Mouse (Mus musculus) midbrain, embryonic 10.5 days (tissue): ENCODE data around the gene Prmt1. TPM values are rescaled to one million over a fixed set of nuclear protein-coding genes. Genes with fewer than 3 reads are reported as not detected.

Experiments used
- DNase-seq: peaks from one replicate; pipeline ENCODE4 v3.0.0-alpha.2; 2017; ENCODE audit warnings: low spot score
- H3K27ac ChIP-seq: fragments of 300-500 bp; sonication (generic); replicated peaks from 2 replicates; pipeline ENCODE4 v1.5.1; 2016; ENCODE audit warnings: mild to moderate bottlenecking
- H3K27me3 ChIP-seq: fragments of 300-500 bp; sonication (generic); 2 replicates; pipeline ENCODE4 v1.6.1; 2016; ENCODE audit warnings: low read depth, mild to moderate bottlenecking; ENCODE audit not compliant: poor library complexity, severe bottlenecking
- H3K36me3 ChIP-seq: fragments of 300-500 bp; sonication (generic); 2 replicates; pipeline ENCODE4 v1.6.1; 2016; ENCODE audit warnings: mild to moderate bottlenecking, moderate library complexity
- H3K4me1 ChIP-seq: fragments of 300-500 bp; sonication (generic); 2 replicates; pipeline ENCODE4 v1.6.1; 2016
- H3K4me3 ChIP-seq: fragments of 300-500 bp; sonication (generic); 2 replicates; pipeline ENCODE4 v1.5.1; 2016; ENCODE audit warnings: mild to moderate bottlenecking, moderate library complexity
- H3K9me3 ChIP-seq: fragments of 300-500 bp; sonication (generic); replicated peaks from 2 replicates; pipeline ENCODE4 v1.6.1; 2016; ENCODE audit warnings: mild to moderate bottlenecking
- WGBS: fragments of 180-500 bp; shearing (Covaris S2); methylation state at CpG from one replicate; pipeline ENCODE4 v1.1.7; 2016; 5-methylcytosine and 5-hydroxymethylcytosine counted together
- microRNA-seq: library from miRNA; unstranded; fragments of <30 nt; microRNA quantifications from one replicate; pipeline ENCODE4, GENCODE M21; 2017
- polyA plus RNA-seq: library from polyadenylated mRNA; unstranded; fragments of >200 nt; fragmentation: Nextera tagmentation; extraction: Ambion mirVana; gene quantifications from 2 replicates; pipeline ENCODE4 v1.2.1, GENCODE M21; 2016

Gene Prmt1
- polyA plus RNA-seq, 1 experiment from 2014 or later, result 945 TPM

DNA sequence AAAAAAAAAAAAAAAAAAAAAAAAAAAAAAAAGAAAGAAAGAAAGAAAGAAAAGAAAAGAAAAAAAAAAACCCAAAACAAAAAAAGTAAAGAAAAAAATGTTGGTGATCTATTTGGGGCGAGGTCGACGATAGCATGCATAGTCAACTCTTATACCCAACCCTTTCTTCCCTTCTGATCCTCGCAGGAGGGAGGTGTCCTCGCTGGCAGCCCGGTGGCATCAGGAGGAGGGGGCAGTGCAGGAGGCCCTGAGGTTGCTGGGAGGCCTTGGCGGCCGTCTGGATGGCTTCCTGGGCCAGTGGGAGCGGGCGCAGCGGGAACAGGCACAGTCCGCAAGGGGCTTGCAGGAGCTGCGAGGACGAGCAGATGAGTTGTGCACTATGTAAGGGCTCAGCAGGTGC, 32.8 kb downstream of the Prmt1 start:
- H3K27ac ChIP-seq, result no peak overlapping the region
- H3K4me1 ChIP-seq, result peaks cover 29% of the 10 kb centered on the region
- no peak for DNase-seq
- 0 out of 2 replicates have a peak overlapping the region, but pooled peaks have one; percentile 11 for H3K4me3 ChIP-seq
- WGBS, result 61% methylated on average over 14 of the region's 14 CpGs
- H3K27me3 ChIP-seq, result peaks cover 42% of the 10 kb centered on the region
- no peaks in the 10 kb centered on the region for H3K9me3 ChIP-seq
- H3K36me3 ChIP-seq, result peaks cover 2% of the 10 kb centered on the region; the same call in 1 of the 2 replicates

DNA sequence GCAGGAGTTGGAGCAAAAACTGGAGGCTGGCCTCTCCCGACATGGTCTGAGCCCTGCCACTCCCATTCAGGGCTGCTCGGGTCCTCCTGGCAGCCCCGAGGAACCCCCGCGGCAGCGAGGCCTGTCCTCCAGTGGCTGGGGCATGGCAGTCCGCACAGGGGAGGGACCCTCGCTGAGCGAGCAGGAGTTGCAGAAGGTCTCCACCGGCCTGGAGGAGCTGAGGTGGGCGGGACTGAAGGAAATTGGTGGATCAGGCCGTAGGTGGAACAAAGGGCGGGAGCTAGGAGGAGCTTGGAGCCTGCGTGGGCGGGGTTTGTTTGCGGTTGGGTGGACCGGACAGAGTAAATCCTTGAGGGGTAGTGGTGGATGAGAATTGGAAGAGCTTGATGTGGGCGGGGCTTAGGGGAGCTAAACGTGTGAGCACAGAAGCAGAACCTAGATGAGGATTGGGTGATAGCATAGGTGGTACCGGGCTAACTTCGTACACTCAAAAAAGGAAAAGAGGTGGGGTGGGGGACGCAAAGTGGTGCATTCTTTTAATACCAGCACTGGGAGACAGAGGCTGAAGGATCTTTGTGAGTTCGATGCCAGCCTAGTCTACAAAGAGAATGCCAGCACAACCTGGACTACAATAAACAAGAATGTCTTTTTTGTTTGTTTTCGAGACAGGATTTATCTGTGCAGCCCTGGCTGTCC, 33.6 kb downstream of the Prmt1 start:
- peaks cover 42% of the 10 kb centered on the region for H3K27me3 ChIP-seq
- peaks cover 29% of the 10 kb centered on the region for H3K4me1 ChIP-seq
- 7% methylated on average over 24 of the region's 24 CpGs for WGBS
- peak overlapping the region; percentile 66 for H3K4me3 ChIP-seq
- no peaks in the 10 kb centered on the region for H3K36me3 ChIP-seq
- H3K9me3 ChIP-seq, result no peaks in the 10 kb centered on the region
- H3K27ac ChIP-seq, result peak overlapping the region; percentile 85
- DNase-seq, result peak; percentile 92

GRCm38 (mm10) chr7:44951960-44952359, 34.4 kb downstream of the Prmt1 start:
- WGBS, result 2% methylated on average over 10 of the region's 10 CpGs
- Histone ChIP-seq H3K27ac (peak overlapping the region; percentile 85), H3K9me3 (no peaks in the 10 kb centered on the region), H3K27me3 (peaks cover 42% of the 10 kb centered on the region), H3K4me3 (peak overlapping the region; percentile 66), H3K4me1 (peaks cover 24% of the 10 kb centered on the region), H3K36me3 (no peaks in the 10 kb centered on the region)
- DNase-seq, result peak; percentile 62

- Histone ChIP-seq H3K9me3 (no peaks in the 10 kb centered on the region), H3K36me3 (no peaks in the 10 kb centered on the region), H3K27me3 (peaks cover 42% of the 10 kb centered on the region), H3K27ac (no peak overlapping the region), H3K4me1 (peaks cover 20% of the 10 kb centered on the region), H3K4me3 (peak overlapping the region; percentile 16; the same call in 1 of the 2 replicates)
- no peak for DNase-seq
- WGBS, result 81% methylated on average over 6 of the region's 6 CpGs
Observed at GRCm38 (mm10) chr7:44949922-44950321, 36.4 kb downstream of the Prmt1 start.

DNA sequence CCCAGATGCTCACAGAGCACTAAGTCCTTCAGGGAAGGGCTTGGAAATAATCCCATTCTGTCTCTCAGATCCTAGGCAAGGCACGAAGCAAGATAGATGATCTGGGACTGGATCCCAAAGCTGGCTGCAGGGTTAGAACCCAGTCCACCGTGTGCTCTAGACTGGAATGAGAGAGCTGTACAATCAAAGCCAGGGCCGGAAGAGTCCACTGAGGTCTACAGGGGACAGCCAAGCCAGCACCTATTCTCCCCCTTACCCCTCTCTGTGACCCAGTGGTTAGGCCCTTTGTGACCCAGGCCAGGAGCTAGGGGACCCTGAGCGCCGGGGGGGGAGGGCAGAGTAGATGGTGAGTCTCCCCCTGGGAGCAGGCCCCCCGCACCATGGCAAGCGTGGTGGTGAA, 43.5 kb downstream of the Prmt1 start, which contains the start of gene Tsks:
Tsks (plus strand) TSS at position 301 of the 400 bp plus-strand sequence.
- whole genome bisulfite sequencing, result 81% methylated on average over 7 of the region's 7 CpGs
- Histone ChIP-seq H3K4me1 (no peaks in the 10 kb centered on the region), H3K9me3 (no peaks in the 10 kb centered on the region), H3K27me3 (no peaks in the 10 kb centered on the region), H3K36me3 (no peaks in the 10 kb centered on the region), H3K27ac (no peak within 1 kb of the TSS), H3K4me3 (no peak within 1 kb of the TSS)
- no peak for DNase-seq

- no peaks in the 10 kb centered on the region for H3K27me3 ChIP-seq
- no peaks in the 10 kb centered on the region for H3K4me1 ChIP-seq
- no peak overlapping the region for H3K4me3 ChIP-seq
- H3K36me3 ChIP-seq, result no peaks in the 10 kb centered on the region
- DNase-seq, result no peak
- no peak overlapping the region for H3K27ac ChIP-seq
- WGBS, result 92% methylated on average over 4 of the region's 4 CpGs
- no peaks in the 10 kb centered on the region; the same call in 1 of the 2 replicates for H3K9me3 ChIP-seq
Observed at GRCm38 (mm10) chr7:44938680-44939079, 47.7 kb downstream of the Prmt1 start.

GRCm38 (mm10) chr7:44929204-44930151, 56.9 kb downstream of the Prmt1 start, which contains the start of gene Ap2a1:
Gene Ap2a1, minus strand, starts transcription at chr7:44929496.
- WGBS, result under 1% methylated on average over 84 of the region's 84 CpGs
- peaks cover 28% of the 10 kb centered on the region for H3K4me1 ChIP-seq
- no peaks in the 10 kb centered on the region for H3K9me3 ChIP-seq
- H3K4me3 ChIP-seq, result peak within 1 kb of the TSS; percentile 74
- H3K36me3 ChIP-seq, result peaks cover 24% of the 10 kb centered on the region
- DNase-seq, result peak; percentile 100
- H3K27ac ChIP-seq, result peak within 1 kb of the TSS; percentile 90
- H3K27me3 ChIP-seq, result no peaks in the 10 kb centered on the region

DNA sequence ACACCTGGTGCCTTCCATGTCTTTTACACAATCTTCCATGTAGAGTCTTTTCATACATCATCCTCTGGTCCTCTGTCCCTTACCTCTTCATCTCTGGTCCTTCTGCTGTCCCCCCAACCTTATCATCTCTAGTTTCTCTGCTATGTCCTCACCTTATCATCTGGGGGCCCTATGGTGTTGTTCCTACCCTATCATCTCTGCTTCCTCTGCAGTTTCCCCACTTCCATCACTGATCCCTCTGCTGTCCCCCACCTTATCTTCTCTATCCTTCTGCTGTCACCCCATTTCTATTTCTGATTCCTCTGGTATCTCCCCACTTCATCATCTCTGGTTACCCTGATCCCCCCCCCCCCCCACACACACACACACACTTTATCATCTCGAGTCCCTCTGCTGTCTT, 57.8 kb downstream of the Prmt1 start:
- H3K27ac ChIP-seq, result peak overlapping the region; percentile 90
- no peak for DNase-seq
- no peaks in the 10 kb centered on the region for H3K9me3 ChIP-seq
- 0% methylated on average over 1 of the region's 1 CpGs for WGBS
- peak overlapping the region; percentile 74 for H3K4me3 ChIP-seq
- peaks cover 33% of the 10 kb centered on the region for H3K36me3 ChIP-seq
- no peaks in the 10 kb centered on the region for H3K27me3 ChIP-seq
- H3K4me1 ChIP-seq, result peaks cover 28% of the 10 kb centered on the region

Small RNA genes within 50 kb of the gene (microRNA-seq; reads per million reads assigned to microRNA genes)
- gene Mir7054, result 1.5 reads per million

Other genes with a start within 250 kb of the Prmt1 start
- gene Vrk3, start 238.2 kb downstream of the Prmt1 start, polyA plus RNA-seq, result 44.7 and 49.5 TPM in 2 replicates
- gene Zfp473, start 235.5 kb downstream of the Prmt1 start, polyA plus RNA-seq, result 3.2 and 3.6 TPM in 2 replicates
- gene Nup62, start 170.5 kb downstream of the Prmt1 start, polyA plus RNA-seq, result 154 and 162 TPM in 2 replicates
- 1.2 and 1.8 TPM in 2 replicates for gene Il4i1, start 170.2 kb downstream of the Prmt1 start, polyA plus RNA-seq
- 4.6 and 4.7 TPM in 2 replicates for gene Atf5, start 169.9 kb downstream of the Prmt1 start, polyA plus RNA-seq
- gene Akt1s1, start 137.6 kb downstream of the Prmt1 start, polyA plus RNA-seq, result 89.5 and 98.1 TPM in 2 replicates
- gene Tbc1d17, start 137.5 kb downstream of the Prmt1 start, polyA plus RNA-seq, result 77.8 and 89.4 TPM in 2 replicates
- 38.1 and 38.4 TPM in 2 replicates for gene Pnkp, start 129.4 kb downstream of the Prmt1 start, polyA plus RNA-seq
- gene Ptov1, start 116.8 kb downstream of the Prmt1 start, polyA plus RNA-seq, result 478 and 516 TPM in 2 replicates
- gene Med25, start 93.9 kb downstream of the Prmt1 start, polyA plus RNA-seq, result 213 and 220 TPM in 2 replicates
- gene Fuz, start 90.5 kb downstream of the Prmt1 start, polyA plus RNA-seq, result 26.9 and 30.6 TPM in 2 replicates
- 74.2 and 77.0 TPM in 2 replicates for gene Ap2a1, start 57.1 kb downstream of the Prmt1 start, polyA plus RNA-seq
- 0.11 and 0.14 TPM in 2 replicates for gene Tsks, start 43.4 kb downstream of the Prmt1 start, polyA plus RNA-seq
- gene Cpt1c, start 11.7 kb downstream of the Prmt1 start, polyA plus RNA-seq, result 22.3 and 26.8 TPM in 2 replicates
- gene Irf3, start 11.1 kb upstream of the Prmt1 start, polyA plus RNA-seq, result 69.5 and 71.2 TPM in 2 replicates
- gene Bcl2l12, start 12.1 kb upstream of the Prmt1 start, polyA plus RNA-seq, result 77.4 and 78.4 TPM in 2 replicates
- 39.6 and 44.8 TPM in 2 replicates for gene Scaf1, start 29.8 kb upstream of the Prmt1 start, polyA plus RNA-seq
- gene Rras, start 31.4 kb upstream of the Prmt1 start, polyA plus RNA-seq, result 22.0 and 23.6 TPM in 2 replicates
- gene Prr12, start 66.3 kb upstream of the Prmt1 start, polyA plus RNA-seq, result 10.8 and 11.3 TPM in 2 replicates
- gene Nosip, start 75.9 kb upstream of the Prmt1 start, polyA plus RNA-seq, result 63.0 and 66.7 TPM in 2 replicates
- gene Prrg2, start 76.1 kb upstream of the Prmt1 start, polyA plus RNA-seq, result 17.0 and 17.3 TPM in 2 replicates
- gene Rcn3, start 105.7 kb upstream of the Prmt1 start, polyA plus RNA-seq, result 122 and 128 TPM in 2 replicates
- 12.0 and 15.3 TPM in 2 replicates for gene Fcgrt, start 117.3 kb upstream of the Prmt1 start, polyA plus RNA-seq
- 1,493 and 1,787 TPM in 2 replicates for gene Rps11, start 137.9 kb upstream of the Prmt1 start, polyA plus RNA-seq
- gene Rpl13a, start 142.2 kb upstream of the Prmt1 start, polyA plus RNA-seq, result 1,083 and 1,243 TPM in 2 replicates
- gene Gm45713, start 149.7 kb upstream of the Prmt1 start, polyA plus RNA-seq, result 0.11 and 0.19 TPM in 2 replicates
- 1.1 and 1.4 TPM in 2 replicates for gene Flt3l, start 149.9 kb upstream of the Prmt1 start, polyA plus RNA-seq
- 108 and 111 TPM in 2 replicates for gene Pih1d1, start 167.7 kb upstream of the Prmt1 start, polyA plus RNA-seq
- 45.7 and 51.2 TPM in 2 replicates for gene Aldh16a1, start 168.0 kb upstream of the Prmt1 start, polyA plus RNA-seq
- gene Slc17a7, start 177.4 kb upstream of the Prmt1 start, polyA plus RNA-seq, result 0.25 and 0.52 TPM in 2 replicates
- not detected in 2 replicates for gene Gfy, start 193.0 kb upstream of the Prmt1 start, polyA plus RNA-seq
- gene Pth2, start 194.4 kb upstream of the Prmt1 start, polyA plus RNA-seq, result not detected in 2 replicates
- gene Ccdc155, start 218.3 kb upstream of the Prmt1 start, polyA plus RNA-seq, result 0.73 and 0.88 TPM in 2 replicates
- 0.72 and 1.4 TPM in 2 replicates for gene Dkkl1, start 225.6 kb upstream of the Prmt1 start, polyA plus RNA-seq
- 365 and 367 TPM in 2 replicates for gene Tead2, start 229.2 kb upstream of the Prmt1 start, polyA plus RNA-seq